Mouse (Mus musculus): ENCODE results near the gene Tbr1.

Tbr1 gene

DNA sequence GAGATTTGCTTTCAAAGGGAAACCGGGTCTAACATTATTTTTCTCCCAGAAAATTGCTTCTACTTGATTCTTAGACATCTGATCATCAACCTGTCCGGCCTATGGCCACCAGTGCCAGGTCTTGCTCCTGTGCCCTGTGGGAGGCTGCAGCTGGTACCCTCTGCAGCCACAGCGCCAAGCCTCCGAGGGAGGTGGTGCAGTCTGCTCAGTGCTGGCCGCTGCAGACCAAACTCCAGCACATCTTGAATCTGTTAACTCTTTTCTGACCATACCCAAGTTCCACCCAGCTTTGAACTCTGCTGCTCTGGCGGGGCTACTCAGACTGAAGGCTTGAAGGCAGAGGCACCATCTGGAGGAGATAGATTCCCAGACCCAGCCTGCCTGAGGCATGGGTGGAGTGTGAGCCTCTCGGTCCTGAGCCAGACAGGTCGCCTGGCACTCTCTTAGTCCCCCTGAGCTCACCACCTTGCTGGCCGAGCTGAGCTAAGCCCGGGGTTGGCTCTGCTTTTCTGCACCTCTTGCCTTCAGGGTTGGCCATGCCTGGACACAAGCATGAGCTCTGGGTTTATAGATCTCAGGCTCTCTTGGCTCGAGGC, at the start of gene Tbr1:
Gene Tbr1, plus strand, starts transcription at position 275 of the 596 bp plus-strand sequence.
- DNase-seq (ENCODE audit: low read depth, low spot score), result no peak

DNA sequence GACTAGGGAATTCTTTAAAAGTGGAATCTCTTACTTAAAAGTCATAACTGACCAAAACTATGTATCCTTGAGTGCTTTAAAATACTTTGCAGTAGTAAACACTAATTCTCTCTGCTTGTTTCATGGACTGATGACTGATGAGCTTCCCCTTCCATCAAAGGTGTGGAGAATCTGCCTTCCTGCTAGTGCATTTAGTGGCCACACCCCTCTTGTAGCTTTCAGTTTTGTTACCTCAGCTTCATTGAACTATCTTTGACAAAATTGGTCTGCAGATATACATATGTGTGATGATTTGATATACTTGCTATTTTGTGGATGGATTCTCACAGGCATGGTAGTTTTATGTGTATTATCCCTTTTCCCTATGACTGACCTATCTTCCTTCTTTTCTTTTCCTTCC, 47.7 kb upstream of the Tbr1 start:
- no peak for DNase-seq (ENCODE audit: low read depth, low spot score)

DNA sequence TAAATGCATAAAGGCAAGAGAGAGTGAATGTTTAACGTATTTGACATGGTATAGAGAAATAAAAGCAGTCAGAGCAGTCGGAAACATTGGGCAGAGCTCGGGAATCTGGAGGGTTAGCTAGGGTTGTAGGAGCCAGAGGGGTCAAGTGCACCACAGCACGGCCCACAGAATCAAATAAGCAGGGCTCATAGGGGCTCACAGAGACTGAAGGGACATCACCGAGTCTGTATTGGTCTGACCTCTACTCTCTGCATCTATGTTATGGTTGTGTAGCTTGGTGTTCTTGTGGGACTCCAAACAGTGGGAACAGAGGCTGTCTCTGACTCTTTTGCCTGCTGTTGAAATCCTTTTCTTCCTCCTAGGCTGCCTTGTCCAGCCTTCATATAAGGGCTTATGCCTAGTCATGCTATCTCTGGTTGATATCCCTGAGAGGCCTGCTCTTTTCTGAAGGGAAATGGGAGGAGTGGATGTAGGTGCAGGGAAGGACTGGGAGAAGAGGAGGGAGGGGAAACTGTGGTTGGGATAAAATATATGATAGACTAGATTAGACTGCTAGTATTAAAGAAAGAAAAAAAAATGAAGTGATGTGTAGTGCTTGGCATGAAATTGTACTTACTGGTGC, 43.4 kb upstream of the Tbr1 start:
- no peak for DNase-seq (ENCODE audit: low read depth, low spot score)

DNA sequence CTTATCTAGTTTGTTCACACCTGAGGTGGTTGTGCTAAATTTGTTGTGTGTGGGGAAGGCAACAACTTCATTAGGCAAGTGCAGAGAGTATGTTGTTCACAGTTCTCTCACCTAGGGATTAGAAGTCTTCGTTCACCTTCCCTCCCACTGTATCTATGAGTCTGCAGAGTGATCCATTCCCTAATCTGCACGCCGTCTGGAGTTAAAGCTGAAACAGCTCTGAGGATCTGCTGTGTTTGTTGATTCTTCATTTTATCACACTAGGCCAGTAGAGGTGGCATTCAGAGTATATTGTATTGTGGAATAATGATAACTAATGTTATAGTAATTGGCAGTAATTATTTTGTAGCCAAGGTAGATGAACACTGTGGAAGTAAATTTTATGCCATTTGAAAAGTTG, 42.7 kb upstream of the Tbr1 start:
- DNase-seq (ENCODE audit: low read depth, low spot score), result no peak

DNA sequence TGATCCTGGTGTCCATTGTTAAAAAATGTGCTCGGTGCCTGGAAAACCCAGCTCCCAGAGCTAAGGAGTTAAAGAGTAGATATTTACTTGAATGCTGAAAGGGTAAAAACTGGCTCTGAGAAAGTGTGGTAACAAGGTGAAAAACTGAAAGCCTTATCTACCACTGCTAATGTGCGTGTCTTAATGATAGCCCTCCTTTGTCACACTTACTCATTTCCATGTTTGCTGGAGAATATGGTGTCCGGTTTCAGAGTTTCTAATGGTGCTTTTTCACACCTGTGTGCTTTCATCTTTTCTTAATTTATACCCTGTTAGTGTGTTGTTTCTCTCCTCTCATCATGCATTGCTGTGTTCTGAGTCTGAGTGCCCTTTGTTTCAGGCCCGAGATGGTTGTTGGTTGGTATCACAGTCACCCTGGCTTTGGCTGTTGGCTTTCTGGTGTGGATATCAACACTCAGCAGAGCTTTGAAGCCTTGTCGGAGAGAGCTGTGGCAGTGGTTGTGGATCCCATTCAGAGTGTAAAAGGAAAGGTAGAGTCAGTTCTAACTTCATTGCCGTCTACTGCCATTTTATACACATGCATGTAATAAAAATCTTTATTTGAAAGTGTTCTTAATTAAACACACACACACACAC, 38.1 kb upstream of the Tbr1 start:
- DNase-seq (ENCODE audit: low read depth, low spot score), result no peak

DNA sequence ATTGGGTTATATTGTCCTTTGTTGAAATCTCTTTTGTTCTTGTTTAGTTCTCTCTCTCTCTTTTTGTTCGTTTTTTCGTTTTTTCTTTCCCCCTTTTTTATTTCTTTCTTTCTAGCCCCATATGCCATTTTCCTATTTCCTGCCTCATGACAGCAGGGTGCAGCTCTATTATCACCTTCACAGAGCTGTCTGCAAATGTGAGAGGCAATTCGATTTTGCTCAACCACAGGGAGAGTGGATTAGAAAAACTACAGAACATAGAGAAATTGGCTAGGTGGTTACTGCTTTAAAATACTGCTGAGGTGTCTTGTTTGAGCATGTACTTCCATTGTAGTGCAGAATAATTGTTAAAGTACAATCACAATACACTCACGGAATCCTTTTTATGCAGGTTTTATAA, 37.2 kb upstream of the Tbr1 start:
- DNase-seq (ENCODE audit: low read depth, low spot score), result no peak

DNA sequence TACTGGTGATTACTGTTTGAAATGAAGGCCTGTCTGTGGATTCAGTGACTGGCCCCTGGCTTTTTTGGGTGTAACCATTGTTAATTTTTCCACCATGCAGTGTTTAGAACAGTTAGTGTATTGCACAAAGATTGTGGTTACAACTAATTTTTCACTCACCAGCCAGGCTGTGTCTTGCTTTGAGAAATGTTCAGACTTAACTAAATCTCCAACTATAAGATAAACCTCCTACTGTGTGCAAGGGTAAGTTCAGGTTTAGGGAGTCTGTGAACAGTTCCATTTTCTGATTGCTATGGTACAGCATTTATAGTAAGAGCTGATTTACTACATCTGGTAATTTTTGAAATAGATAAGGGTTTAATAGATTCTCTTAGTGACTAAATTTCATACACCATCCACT, 21.9 kb upstream of the Tbr1 start:
- no peak for DNase-seq (ENCODE audit: low read depth, low spot score)

DNA sequence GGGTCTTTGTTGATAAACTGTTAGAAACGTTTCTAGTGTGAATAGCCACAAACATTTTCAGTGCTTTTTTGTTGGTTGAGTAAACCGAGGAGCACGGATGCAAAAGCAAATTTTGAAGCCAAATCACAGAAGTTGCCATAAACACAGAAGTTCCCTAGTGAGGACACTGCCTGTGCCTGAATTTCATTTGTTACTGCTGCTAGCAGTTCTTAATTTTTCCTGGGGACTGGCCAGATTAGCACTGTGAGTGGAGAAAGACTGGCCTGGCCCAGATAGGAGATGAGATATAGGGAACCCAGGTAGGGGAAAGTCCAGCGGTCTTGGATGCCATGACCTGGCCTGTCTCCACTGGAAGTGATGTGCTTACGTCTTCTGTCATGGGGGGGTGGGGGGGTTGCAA, 7.8 kb upstream of the Tbr1 start:
- no peak for DNase-seq (ENCODE audit: low read depth, low spot score)

DNA sequence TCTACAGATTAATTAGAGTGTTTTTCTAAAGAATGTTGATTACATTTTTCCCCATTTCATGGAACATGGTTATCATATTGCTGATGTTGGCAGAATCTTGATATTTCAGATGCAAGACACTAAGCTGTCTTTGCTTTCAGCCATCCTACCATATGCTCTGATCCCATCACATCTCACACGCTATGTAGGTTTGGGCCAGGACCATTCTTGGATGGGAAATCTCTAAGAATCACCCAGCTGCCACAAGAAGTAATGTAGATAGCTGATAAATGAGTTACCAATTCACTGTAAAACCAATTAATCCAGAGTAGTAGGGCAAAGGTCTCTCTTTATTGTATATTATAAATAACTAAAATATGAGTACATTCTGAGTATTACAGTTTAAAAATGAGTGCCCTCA, 4.7 kb upstream of the Tbr1 start:
- no peak for DNase-seq (ENCODE audit: low read depth, low spot score)

DNA sequence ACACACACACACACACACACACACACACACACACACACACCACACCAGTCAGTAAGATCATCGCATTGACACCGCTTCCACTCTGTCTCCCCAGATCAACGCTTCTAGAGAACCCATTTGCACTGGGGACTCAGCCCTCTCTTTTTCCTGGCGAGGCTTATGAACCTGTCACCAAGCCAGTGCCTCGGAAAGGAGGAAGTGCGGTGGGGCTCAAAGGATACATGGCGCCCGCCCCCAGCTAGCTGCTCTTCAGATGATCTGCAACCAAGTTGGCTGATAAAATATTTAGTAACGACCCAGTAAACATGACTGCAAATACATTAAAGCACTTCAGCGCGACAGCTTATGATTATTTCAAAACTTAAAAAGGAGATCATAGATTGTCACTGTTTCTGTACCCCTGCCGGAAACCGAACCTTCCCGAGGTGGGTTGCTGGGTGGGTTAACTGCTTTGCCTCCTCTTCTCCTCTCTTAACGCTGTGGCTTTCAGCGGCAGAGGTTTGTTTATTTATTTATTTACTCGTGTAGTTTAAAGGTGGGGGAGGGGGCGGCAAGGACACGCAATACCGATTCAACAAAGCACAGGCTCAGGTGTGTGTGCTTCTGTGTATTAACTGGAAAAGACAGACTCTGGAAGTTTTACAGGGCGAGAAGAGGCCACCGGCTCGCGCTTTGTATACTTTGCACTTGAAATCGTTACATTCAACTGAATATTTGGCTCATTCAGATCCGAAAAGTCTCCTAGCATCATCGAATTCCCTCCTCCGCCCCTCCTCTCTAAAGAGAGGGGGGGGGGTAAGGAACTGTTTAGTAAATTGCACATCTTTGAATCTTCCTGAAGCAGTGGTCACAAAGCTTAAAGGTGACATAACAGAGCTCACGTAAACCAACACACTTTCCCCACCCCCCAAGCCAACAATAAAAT, 975 bp downstream of the Tbr1 start:
- DNase-seq (ENCODE audit: low read depth, low spot score), result no peak

DNA sequence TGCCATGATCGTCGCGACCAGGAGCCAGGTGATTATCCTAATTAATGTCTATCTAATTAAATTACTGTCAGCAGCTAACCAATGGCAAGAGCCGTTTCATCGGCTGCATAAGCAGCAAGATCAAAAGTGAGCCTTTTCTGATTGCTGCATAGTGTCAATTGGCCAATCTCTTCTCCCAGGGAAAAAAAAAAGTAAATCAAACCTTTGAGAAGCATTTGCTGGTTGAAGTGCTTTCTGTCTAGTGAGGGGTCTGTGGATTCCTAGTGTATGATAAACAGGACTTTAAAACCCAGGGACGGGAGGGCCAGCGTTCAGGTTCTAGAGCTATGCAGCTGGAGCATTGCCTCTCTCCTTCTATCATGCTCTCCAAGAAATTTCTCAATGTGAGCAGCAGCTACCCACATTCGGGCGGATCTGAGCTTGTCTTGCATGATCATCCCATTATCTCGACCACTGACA, 1.7 kb downstream of the Tbr1 start:
- DNase-seq (ENCODE audit: low read depth, low spot score), result no peak

DNA sequence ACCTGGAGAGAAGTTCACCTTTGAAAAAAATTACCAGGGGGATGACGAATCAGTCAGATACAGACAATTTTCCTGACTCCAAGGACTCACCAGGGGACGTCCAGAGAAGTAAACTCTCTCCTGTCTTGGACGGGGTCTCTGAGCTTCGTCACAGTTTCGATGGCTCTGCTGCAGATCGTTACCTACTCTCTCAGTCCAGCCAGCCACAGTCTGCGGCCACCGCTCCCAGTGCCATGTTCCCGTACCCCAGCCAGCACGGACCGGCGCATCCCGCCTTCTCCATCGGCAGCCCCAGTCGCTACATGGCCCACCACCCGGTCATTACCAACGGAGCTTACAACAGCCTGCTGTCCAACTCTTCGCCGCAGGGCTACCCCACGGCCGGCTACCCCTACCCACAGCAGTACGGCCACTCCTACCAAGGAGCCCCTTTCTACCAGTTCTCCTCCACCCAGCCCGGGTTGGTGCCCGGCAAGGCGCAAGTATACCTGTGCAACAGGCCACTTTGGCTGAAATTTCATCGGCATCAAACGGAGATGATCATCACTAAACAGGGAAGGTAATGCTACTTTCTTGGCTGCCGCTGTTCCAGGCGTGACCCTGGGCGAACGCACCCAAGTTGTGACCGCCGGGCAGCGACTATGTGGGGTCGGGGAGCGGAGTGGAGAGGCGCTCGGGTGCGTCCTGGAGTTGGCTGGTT, 2.3 kb downstream of the Tbr1 start:
- DNase-seq (ENCODE audit: low read depth, low spot score), result no peak

DNA sequence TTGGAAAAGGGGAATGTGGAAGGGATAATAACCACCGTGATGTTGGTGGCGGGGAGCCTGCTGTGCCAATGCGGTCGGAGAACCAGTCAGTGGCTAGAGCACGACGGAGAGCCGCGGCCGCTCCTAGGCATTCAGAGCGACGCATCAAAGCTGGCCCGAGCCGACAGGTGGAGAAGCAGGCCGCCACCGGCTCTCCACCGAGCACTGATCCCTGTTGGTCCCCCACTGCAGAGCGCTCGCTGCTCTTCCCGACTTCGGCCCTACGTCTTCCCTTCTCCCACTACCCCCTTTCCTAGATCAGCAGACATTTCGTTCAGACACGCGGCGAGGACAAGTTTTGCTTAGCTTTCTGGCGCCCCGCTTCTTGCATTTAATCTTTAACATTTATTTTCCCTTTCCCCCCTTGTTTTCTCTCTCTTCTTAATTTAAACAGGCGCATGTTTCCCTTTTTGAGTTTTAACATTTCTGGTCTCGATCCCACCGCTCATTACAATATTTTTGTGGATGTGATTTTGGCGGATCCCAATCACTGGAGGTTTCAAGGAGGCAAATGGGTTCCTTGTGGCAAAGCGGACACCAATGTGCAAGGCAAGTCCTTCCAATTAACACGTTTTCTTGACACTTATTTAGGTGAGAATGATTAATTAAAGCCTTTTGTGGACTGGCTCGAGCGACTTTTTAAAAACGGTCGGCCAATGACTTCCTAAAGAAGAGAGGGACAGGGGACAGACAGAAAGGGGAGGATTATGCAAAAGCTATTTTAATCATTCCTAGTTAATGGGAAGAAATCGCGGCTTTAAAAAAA, 3.0 kb downstream of the Tbr1 start:
- no peak for DNase-seq (ENCODE audit: low read depth, low spot score)

DNA sequence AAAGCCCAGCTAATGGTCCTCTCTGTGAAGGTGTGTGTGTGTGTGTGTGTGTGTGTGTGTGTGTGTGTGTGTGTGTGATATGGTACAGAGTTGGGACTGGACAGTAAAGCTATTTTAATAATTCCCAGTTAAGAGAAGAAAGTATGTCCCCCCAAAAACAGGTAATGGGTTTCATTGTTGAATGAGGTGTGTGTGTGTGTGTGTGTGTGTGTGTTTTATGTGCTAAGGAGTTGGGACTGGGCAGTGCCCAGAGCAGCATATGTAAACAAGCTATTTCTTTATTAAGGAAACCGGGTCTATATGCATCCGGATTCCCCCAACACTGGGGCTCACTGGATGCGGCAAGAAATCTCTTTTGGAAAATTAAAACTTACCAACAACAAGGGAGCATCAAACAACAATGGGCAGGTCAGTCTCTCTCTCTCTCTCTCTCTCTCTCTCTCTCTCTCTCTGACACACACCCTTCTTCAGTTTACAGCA, 3.7 kb downstream of the Tbr1 start:
- no peak for DNase-seq (ENCODE audit: low read depth, low spot score)

DNA sequence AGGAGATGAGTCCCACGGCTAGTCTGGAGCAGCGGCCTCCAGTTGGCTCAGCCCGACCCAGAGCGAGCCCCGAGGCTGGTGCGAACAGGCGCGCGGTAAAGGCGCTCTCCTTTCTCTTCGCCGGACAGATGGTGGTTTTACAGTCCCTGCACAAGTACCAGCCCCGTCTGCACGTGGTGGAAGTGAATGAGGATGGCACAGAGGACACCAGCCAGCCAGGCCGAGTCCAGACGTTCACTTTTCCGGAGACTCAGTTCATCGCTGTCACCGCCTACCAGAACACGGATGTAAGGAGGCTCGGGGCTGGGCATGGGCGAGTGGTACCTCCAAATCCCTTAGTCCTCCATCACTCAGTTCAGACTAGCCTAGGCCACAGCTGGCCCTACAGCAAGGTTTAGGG, 4.4 kb downstream of the Tbr1 start:
- DNase-seq (ENCODE audit: low read depth, low spot score), result no peak

DNA sequence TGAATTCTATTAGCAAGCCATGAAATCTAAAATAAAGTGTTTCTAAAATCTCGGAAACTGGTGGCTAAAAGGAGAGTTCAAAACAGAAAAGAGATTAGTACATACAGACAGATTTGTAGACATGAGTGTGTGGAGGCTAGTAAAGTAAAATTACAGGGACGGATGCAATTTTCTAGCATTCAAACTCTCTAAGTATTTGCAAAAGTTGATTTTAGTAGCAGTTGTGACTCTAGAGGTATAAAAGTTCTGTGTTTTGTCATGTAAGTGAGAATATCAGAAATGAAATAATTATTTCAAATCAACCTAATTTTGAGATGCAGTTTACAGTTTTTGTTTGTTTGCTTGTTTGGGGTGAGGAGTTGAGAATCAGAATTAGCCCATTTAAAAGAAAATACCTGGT, 5.1 kb downstream of the Tbr1 start:
- no peak for DNase-seq (ENCODE audit: low read depth, low spot score)

DNA sequence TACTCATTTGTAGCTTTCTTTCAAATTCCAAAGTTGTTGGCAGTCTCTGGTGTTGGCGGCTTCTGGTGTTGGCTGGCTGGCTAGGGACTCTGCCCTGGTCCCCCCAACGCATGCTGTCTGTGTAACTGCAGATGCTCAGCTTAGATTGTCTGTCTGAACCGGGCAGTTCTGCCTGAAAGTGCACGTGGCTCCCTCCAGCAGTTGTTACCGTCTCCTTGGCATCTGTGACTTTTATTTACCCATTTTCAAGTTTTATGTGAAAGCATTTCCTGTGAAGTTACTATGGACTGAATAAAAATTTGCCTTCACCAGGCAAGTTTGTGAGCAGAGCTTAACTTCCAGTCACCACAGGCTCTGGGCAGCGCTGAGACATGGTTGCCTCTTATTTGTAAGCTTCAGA, 6.0 kb downstream of the Tbr1 start:
- no peak for DNase-seq (ENCODE audit: low read depth, low spot score)

DNA sequence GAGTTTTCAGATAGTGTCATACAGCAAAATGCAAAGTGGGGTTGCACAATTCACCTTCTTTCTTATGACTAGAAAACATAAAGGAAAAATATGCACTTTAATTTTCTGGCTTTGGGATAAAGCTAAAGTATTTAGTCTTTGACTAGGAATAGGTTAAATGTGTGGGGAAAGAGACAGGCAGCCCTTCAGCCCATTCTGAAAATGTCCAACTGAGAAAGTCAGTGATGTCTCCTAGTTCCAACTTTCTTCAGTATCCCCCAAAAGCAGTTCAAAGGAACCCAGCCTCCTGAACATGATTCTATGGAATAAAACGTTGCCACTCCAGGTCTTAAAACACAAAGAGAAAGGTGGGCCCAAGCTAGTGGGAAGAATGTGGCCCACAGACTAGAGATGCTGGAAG, 6.7 kb downstream of the Tbr1 start:
- no peak for DNase-seq (ENCODE audit: low read depth, low spot score)

DNA sequence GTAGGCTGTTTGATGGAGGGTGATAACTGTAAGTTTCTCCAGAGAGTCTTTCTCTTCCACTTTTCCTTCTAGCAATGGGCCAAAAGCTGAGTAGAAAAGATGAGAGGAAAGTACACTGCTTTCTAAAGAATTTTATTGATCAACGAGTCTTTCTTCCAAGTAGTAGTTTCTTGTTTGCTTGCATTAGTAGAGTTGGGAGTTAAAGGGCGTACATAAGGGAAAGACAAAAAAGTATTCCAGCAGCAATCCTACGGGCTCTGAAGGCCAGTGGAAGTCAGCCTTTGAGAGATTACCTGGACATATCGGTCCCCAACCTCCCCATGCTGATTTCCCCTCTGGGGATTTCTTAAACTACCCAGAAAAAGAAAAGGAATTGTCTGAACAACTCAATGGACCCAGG, 8.0 kb downstream of the Tbr1 start:
- DNase-seq (ENCODE audit: low read depth, low spot score), result no peak

DNA sequence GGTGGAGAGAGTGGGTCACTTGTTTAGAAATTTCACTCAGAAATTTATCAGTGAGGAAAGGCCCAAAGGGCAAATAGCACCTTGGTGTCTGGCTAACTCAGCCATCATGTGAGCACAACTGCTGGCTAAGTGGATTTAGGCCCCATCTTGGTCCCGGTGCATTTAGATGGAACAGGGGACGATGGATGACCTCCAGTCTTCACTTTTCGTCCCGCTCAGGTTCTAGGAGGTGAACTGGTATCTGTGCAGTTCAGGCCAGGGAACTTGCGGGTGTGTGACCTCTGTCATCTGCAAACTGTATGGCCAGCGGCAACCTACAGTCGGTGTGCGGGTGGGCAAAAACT, 8.4 kb downstream of the Tbr1 start:
- DNase-seq (ENCODE audit: low read depth, low spot score), result no peak
